Mouse (Mus musculus): ENCODE results near the gene 1810009J06Rik. TPM values are rescaled to one million over a fixed set of nuclear protein-coding genes. Genes with fewer than 3 reads are reported as not detected.

Gene 1810009J06Rik
- polyA plus RNA-seq (2012; rRNA removed), result not detected in 2 replicates

DNA sequence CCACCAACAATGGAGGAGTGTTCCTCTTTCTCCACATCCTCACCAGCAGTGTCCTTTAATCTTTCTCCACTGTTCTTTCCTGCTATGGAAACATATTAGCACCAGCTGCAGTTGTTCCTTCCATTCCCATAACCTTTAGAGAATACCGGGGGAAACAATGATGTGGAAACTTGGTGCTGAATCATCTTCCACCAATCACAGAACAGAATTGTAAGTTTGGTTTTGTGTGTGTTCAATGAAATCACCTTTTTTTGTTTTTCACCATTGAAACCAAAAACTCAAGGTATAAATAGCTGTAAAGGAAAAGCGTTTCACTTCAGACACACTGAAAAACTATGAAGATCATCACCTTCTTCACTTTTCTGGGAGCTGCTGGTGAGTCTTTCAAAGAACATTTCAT is at the start of gene 1810009J06Rik:
TSS of gene 1810009J06Rik (plus strand) at position 301 of the 400 bp plus-strand sequence.

DNA sequence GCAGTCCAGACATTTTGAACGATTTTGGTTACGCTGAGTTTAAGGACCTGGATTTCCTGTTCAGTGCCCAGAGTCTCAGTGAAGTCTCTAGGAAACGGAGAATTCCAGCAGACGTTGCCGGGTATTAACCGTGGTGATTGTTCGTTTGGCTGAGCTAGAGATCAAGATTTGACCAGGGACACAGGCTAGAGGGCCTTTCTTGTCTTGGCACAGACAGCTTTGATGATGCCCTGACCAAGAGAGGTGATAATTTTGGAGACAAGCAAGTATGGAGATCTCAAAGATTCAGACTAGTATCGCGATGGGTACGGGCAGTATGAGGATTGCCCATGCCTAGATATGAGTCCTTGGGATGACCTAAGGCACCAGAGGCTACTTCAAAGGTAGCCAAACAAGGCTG is 24.1 kb upstream of the 1810009J06Rik start, which contains the start of gene 1700074P13Rik:
TSS of gene 1700074P13Rik (minus strand) at position 101 of the 400 bp plus-strand sequence.

DNA sequence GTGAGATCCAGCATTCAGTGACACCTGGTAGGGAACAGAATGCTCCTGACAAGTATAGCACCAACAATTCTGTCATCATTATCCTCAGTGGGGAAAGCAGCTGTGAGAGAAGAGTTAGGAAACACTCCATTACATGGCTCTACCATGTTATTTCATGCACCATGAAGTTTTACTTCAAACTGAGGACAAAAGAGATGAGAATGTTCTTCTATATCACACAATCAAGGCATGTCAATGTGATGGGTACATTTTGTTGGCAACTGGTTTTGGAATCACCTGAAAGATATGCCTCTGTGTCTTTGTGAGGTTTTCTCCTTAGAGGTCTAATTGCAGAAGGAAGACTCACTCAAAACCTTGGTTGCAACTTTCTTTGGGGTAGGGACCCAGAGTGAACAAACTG is 12.8 kb upstream of the 1810009J06Rik start, which contains the start of gene Gm4744:
TSS of gene Gm4744 (minus strand) at position 101 of the 400 bp plus-strand sequence.

DNA sequence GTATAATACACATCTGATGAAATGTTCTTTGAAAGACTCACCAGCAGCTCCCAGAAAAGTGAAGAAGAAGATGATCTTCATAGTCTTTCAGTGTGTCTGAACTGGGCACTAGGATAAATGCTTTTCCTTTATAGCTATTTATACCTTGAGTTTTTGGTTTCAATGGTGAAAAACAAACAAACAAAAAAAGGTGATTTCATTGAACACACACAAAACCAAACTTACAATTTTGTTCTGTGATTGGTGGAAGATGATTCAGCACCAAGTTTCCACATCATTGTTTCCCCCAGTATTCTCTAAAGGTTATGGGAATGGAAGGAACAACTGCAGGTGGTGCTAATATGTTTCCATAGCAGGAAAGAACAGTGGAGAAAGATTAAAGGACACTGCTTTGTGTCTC is 34.8 kb downstream of the 1810009J06Rik start, which contains the start of gene Gm2663:
TSS of gene Gm2663 (minus strand) at position 101 of the 400 bp plus-strand sequence.

Other genes starting within 250 kb of the 1810009J06Rik start
- not detected in 2 replicates for gene Moxd2, start 77.3 kb upstream of the 1810009J06Rik start, polyA plus RNA-seq (2012; rRNA removed)
- gene Prss58, start 64.4 kb upstream of the 1810009J06Rik start, polyA plus RNA-seq (2012; rRNA removed), result not detected in 2 replicates
- not detected in 2 replicates for gene 1700074P13Rik, start 24.2 kb upstream of the 1810009J06Rik start, polyA plus RNA-seq (2012; rRNA removed)
- gene Gm4744, start 12.9 kb upstream of the 1810009J06Rik start, polyA plus RNA-seq (2012; rRNA removed), result not detected in 2 replicates
- gene Gm2663, start 34.7 kb downstream of the 1810009J06Rik start, polyA plus RNA-seq (2012; rRNA removed), result not detected in 2 replicates
- not detected in 2 replicates for gene 2210010C04Rik, start 70.8 kb downstream of the 1810009J06Rik start, polyA plus RNA-seq (2012; rRNA removed)